Mouse (Mus musculus): ENCODE data around the gene Pkd1.

- TF ChIP-seq CTCF (IDR thresholded peaks at IDR 0.05; ENCODE audit: extremely low read depth, insufficient read depth, low read length) (no peak), POLR2A (IDR thresholded peaks at IDR 0.05; ENCODE audit: extremely low read depth, insufficient read depth, low read length) (no peak)
Measured at GRCm38 (mm10) chr17:24544613-24545012, 5.0 kb upstream of the Pkd1 start.

Measured in cortical plate, adult 2 months (tissue).